Mouse (Mus musculus) olfactory bulb, adult 2 months (tissue): ENCODE data around the gene Gm49387.

Experiments
- CTCF ChIP-seq: fragments of 200-500 bp; IDR thresholded peaks from 2 replicates; pipeline ENCODE4 v1.5.1; 2012; ENCODE audit warnings: low read depth, mild to moderate bottlenecking, low read length, moderate library complexity; ENCODE audit not compliant: insufficient read depth
- POLR2A ChIP-seq: fragments of 200-500 bp; IDR thresholded peaks from 2 replicates; pipeline ENCODE4 v1.6.1; 2012; ENCODE audit warnings: mild to moderate bottlenecking, low read depth, low read length, moderate library complexity; ENCODE audit not compliant: insufficient read depth

DNA sequence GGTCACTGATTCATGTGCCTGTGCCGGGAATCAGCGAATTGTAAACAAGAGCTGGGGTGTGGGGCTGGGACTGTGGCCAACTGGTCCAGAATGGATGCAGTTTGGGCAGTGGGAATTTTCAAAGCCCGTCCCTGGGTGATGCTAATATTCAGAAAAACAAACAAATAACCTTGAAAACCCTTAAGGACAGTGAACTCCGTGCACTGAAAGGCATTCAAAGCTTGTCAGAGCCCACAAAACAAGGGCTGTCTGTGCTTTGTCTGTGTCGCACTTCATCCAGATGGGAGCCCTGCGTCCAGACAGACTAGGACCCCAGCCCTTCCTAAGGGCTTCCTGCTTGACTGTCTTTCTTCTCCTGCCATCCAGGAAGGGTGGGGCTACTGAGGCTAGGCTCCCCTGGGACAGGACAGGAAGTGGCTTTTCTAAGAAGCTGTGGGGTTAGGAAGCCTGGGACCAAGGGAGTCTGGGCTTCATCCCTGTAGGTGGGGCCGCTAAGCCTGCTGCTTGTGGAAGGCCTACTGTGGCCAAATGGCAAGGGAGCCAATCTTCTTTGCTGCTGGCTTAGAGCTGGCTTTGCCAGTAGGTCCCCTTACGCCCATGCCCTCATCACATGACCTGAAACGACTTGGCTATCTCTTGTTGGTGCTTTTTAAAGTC, 22.0 kb upstream of the Gm49387 start:
- TF ChIP-seq CTCF (no peak), POLR2A (no peak)
